Mouse (Mus musculus) Patski (cell line): ENCODE data around the gene Taf7l. TPM values are rescaled to one million over a fixed set of nuclear protein-coding genes. Genes with fewer than 3 reads are reported as not detected.

Source experiments
- ATAC-seq: fragments of 100-300 bp; one replicate; pipeline ENCODE4 v1.8.0; 2021
- CTCF ChIA-PET: fragments of 350-600 bp; sonication (Branson Sonifier 250); formaldehyde crosslinking; loops from one replicate; lab custom pipeline; 2022; ENCODE audit warnings: inconsistent platforms; lab: Charles Lee
- POLR2A ChIA-PET: fragments of 350-600 bp; sonication (Branson Sonifier 250); formaldehyde crosslinking; loops from one replicate; lab custom pipeline; 2022; ENCODE audit warnings: antibody characterized with exemption, inconsistent platforms; lab: Charles Lee
- DNase-seq: peaks from one replicate; pipeline ENCODE4 v3.0.0-alpha.2; 2011; ENCODE audit warnings: low read depth, low spot score
- H3K27me3 ChIP-seq: fragments of 371-371 bp; one replicate; pipeline ENCODE4 v1.5.1; 2021
- CTCF ChIP-seq: fragments of 100-300 bp; IDR thresholded peaks from one replicate; pipeline ENCODE4 v1.5.1; 2021
- in situ Hi-C: fragments of 300-500 bp; cut with MboI; formaldehyde crosslinking; loops from 3 replicates; pipeline ENCODE4 v1.11.1; 2018; ENCODE audit warnings: low pct_unique_long_range_greater_than_20kb, mixed read lengths
- polyA plus RNA-seq: library from polyadenylated mRNA; unstranded; gene quantifications from one replicate; pipeline ENCODE4 v1.2.3, GENCODE M21; 2021

Gene Taf7l
- polyA plus RNA-seq, 1 experiment from 2014 or later: not detected

- DNase-seq (no peak), ATAC-seq (no peak)
- TF ChIP-seq CTCF: no peak
- H3K27me3 ChIP-seq: peaks cover 12% of the 10 kb centered on the region
- in situ Hi-C loops: no loop called here
- POLR2A ChIA-PET: no interaction called here
- CTCF ChIA-PET: no interaction called here
Measured at GRCm38 (mm10) chrX:134424263-134424662, 52.0 kb downstream of the Taf7l start.

GRCm38 (mm10) chrX:134420097-134420496 lies 56.2 kb downstream of the Taf7l start:
- TF ChIP-seq CTCF: no peak
- ATAC-seq (no peak), DNase-seq (no peak)
- POLR2A ChIA-PET: no interaction called here
- in situ Hi-C loops: no loop called here
- H3K27me3 ChIP-seq: no peaks in the 10 kb centered on the region
- CTCF ChIA-PET: no interaction called here

- DNase-seq (no peak), ATAC-seq (no peak)
- peaks cover 10% of the 10 kb centered on the region for H3K27me3 ChIP-seq
- no peak for TF ChIP-seq CTCF
- in situ Hi-C loops: no loop called here
- POLR2A ChIA-PET: no interaction called here
- CTCF ChIA-PET: no interaction called here
Measured at GRCm38 (mm10) chrX:134412096-134412495, 64.2 kb downstream of the Taf7l start.

Other genes with a start within 250 kb of the Taf7l start
- gene Trmt2b, start 199.5 kb downstream of the Taf7l start, polyA plus RNA-seq: 19.6 TPM
- not detected for gene Tmem35a, start 181.3 kb downstream of the Taf7l start, polyA plus RNA-seq
- gene Cenpi, start 168.4 kb downstream of the Taf7l start, polyA plus RNA-seq: 19.4 TPM
- 0.04 TPM for gene Drp2, start 71.9 kb downstream of the Taf7l start, polyA plus RNA-seq
- gene Timm8a1, start 65.4 kb upstream of the Taf7l start, polyA plus RNA-seq: 63.0 TPM
- not detected for gene Btk, start 107.1 kb upstream of the Taf7l start, polyA plus RNA-seq
- 555 TPM for gene Rpl36a, start 109.2 kb upstream of the Taf7l start, polyA plus RNA-seq
- 26.9 TPM for gene Gla, start 124.6 kb upstream of the Taf7l start, polyA plus RNA-seq
- gene Hnrnph2, start 124.7 kb upstream of the Taf7l start, polyA plus RNA-seq: 133 TPM
- gene Armcx4, start 210.0 kb upstream of the Taf7l start, polyA plus RNA-seq: 0.01 TPM
- gene Armcx1, start 241.5 kb upstream of the Taf7l start, polyA plus RNA-seq: not detected